Mouse (Mus musculus): Measurements from ENCODE around the gene Mmp23.
"Not testable (repeated sequence)": the region's sequence is repeated elsewhere in the genome, so short reads cannot be mapped to it uniquely, and the experiment has no call there.

The Mmp23 gene

GRCm38 (mm10) chr4:155654456-155655298, 1.5 kb upstream of the Mmp23 start:
- DNase-seq (ENCODE audit: low read depth): no peak

- no peak for DNase-seq (ENCODE audit: low read depth)
Measured at GRCm38 (mm10) chr4:155654183-155654455, 935 bp upstream of the Mmp23 start.

GRCm38 (mm10) chr4:155653451-155654182, 433 bp upstream of the Mmp23 start:
- DNase-seq (ENCODE audit: low read depth): no peak

GRCm38 (mm10) chr4:155652283-155653085, 700 bp downstream of the Mmp23 start:
- no peak for DNase-seq (ENCODE audit: low read depth)

- DNase-seq (ENCODE audit: low read depth): no peak
Measured at GRCm38 (mm10) chr4:155651553-155652269, 1.5 kb downstream of the Mmp23 start.

GRCm38 (mm10) chr4:155649355-155649754, 3.8 kb downstream of the Mmp23 start:
- DNase-seq (ENCODE audit: low read depth): no peak

GRCm38 (mm10) chr4:155645721-155646120, 7.5 kb downstream of the Mmp23 start:
- DNase-seq (ENCODE audit: low read depth): no peak

GRCm38 (mm10) chr4:155645308-155645707, 7.9 kb downstream of the Mmp23 start, which contains the start of gene Gm10563:
Gene Gm10563 (minus strand): TSS chr4:155645408.
- not testable (repeated sequence) for DNase-seq (ENCODE audit: low read depth)

GRCm38 (mm10) chr4:155643531-155643930, 9.7 kb downstream of the Mmp23 start:
- DNase-seq (ENCODE audit: low read depth): no peak

GRCm38 (mm10) chr4:155635766-155636499, 17.3 kb downstream of the Mmp23 start:
- no peak for DNase-seq (ENCODE audit: low read depth)

- peak; percentile 27 for DNase-seq (ENCODE audit: low read depth)
Measured at GRCm38 (mm10) chr4:155630267-155630666, 22.9 kb downstream of the Mmp23 start.

GRCm38 (mm10) chr4:155624338-155625291, 28.6 kb downstream of the Mmp23 start, which contains the start of gene Cdk11b:
Gene Cdk11b (plus strand): TSS chr4:155624854.
- DNase-seq (ENCODE audit: low read depth): peak; percentile 100

- no peak for DNase-seq (ENCODE audit: low read depth)
Measured at GRCm38 (mm10) chr4:155618321-155618720, 34.9 kb downstream of the Mmp23 start.

- no peak for DNase-seq (ENCODE audit: low read depth)
Measured at GRCm38 (mm10) chr4:155613264-155613663, 39.9 kb downstream of the Mmp23 start.

GRCm38 (mm10) chr4:155611860-155612259, 41.3 kb downstream of the Mmp23 start:
- no peak for DNase-seq (ENCODE audit: low read depth)

- DNase-seq (ENCODE audit: low read depth): no peak
Measured at GRCm38 (mm10) chr4:155606825-155607224, 46.4 kb downstream of the Mmp23 start.

GRCm38 (mm10) chr4:155605132-155605531, 48.1 kb downstream of the Mmp23 start:
- DNase-seq (ENCODE audit: low read depth): no peak

- no peak for DNase-seq (ENCODE audit: low read depth)
Measured at GRCm38 (mm10) chr4:155603801-155604200, 49.4 kb downstream of the Mmp23 start.

- DNase-seq (ENCODE audit: low read depth): no peak
Measured at GRCm38 (mm10) chr4:155602753-155603152, 50.4 kb downstream of the Mmp23 start.

GRCm38 (mm10) chr4:155601997-155602456, 51.2 kb downstream of the Mmp23 start:
- DNase-seq (ENCODE audit: low read depth): no peak
